Mouse (Mus musculus) limb, embryonic 15.5 days (tissue): ENCODE data around the gene Cpxm1. TPM values are rescaled to one million over a fixed set of nuclear protein-coding genes. Genes with fewer than 3 reads are reported as not detected.

ENCODE experiments used
- ATAC-seq: fragments of 200-750 bp; cut with Nextera tagmentation; 2 replicates; pipeline ENCODE4 v1.8.0; 2017; ENCODE audit warnings: low read depth, moderate TSS enrichment; ENCODE audit not compliant: insufficient number of reproducible peaks, low FRiP score, low TSS enrichment
- H3K27ac ChIP-seq: fragments of 300-500 bp; sonication (generic); 2 replicates; pipeline ENCODE4 v1.5.1; 2015; ENCODE audit warnings: moderate library complexity, mild to moderate bottlenecking, inconsistent platforms
- H3K27me3 ChIP-seq: fragments of 300-500 bp; sonication (generic); 2 replicates; pipeline ENCODE4 v1.6.1; 2015; ENCODE audit warnings: inconsistent platforms
- H3K36me3 ChIP-seq: fragments of 300-500 bp; sonication (generic); 2 replicates; pipeline ENCODE4 v1.6.1; 2015; ENCODE audit warnings: inconsistent platforms
- H3K4me1 ChIP-seq: fragments of 300-500 bp; sonication (generic); 2 replicates; pipeline ENCODE4 v1.6.1; 2015; ENCODE audit warnings: inconsistent platforms
- H3K4me2 ChIP-seq: fragments of 300-500 bp; sonication (generic); 2 replicates; pipeline ENCODE4 v1.6.1; 2015; ENCODE audit warnings: mild to moderate bottlenecking, inconsistent platforms
- H3K4me3 ChIP-seq: fragments of 300-500 bp; sonication (generic); 2 replicates; pipeline ENCODE4 v1.5.1; 2015; ENCODE audit warnings: mild to moderate bottlenecking, inconsistent platforms
- H3K9ac ChIP-seq: fragments of 300-500 bp; sonication (generic); 2 replicates; pipeline ENCODE4 v1.6.1; 2015; ENCODE audit warnings: inconsistent platforms
- H3K9me3 ChIP-seq: fragments of 300-500 bp; sonication (generic); 2 replicates; pipeline ENCODE4 v1.6.1; 2016; ENCODE audit warnings: inconsistent platforms
- WGBS: fragments of 180-500 bp; shearing (Covaris S2); methylation state at CpG from one replicate; pipeline ENCODE4 v1.1.7; 2015; 5-methylcytosine and 5-hydroxymethylcytosine counted together
- polyA plus RNA-seq: library from polyadenylated mRNA; unstranded; fragments of >200 nt; fragmentation: Nextera tagmentation; extraction: Ambion mirVana; gene quantifications from 2 replicates; pipeline ENCODE4 v1.2.1, GENCODE M21; 2015

Cpxm1 gene
- polyA plus RNA-seq, 1 experiment from 2014 or later, result 145 TPM

DNA sequence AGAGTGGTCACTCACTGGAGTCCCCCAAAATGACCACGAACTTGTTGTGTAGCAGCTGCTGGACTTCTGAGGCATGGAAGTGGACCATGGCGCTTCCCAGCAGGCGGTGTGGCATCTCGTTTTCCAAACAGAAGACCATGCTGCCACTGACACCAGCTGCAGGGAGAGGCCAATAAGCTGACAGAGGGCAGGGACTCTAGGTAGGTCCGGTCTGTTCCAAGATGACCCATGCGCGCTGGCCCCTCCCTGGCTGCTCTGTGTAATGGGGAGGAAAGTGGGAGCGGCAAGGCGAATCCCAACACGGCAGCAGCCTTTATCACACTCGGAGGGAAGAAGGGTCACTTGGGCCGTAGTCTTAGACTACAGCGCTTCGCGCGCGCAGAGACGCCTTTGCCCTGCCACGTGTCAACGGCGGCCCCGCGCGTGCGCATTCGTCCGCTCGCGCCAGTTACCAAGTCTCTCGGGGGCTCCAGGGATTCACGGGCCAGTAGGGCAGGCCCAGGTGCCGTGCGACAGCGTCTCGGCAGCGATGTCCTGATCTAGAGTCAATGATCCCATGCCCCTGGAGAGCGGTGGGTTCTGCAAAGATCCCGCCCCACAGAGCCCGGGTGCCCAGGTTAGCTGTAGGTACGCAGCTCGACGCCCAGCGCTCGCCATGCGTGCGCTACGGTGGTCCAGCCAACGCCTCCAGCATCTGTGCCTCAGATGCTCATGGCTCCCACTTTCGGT lies 26.2 kb upstream of the Cpxm1 start:
- 13% methylated on average over 49 of the region's 49 CpGs for WGBS

DNA sequence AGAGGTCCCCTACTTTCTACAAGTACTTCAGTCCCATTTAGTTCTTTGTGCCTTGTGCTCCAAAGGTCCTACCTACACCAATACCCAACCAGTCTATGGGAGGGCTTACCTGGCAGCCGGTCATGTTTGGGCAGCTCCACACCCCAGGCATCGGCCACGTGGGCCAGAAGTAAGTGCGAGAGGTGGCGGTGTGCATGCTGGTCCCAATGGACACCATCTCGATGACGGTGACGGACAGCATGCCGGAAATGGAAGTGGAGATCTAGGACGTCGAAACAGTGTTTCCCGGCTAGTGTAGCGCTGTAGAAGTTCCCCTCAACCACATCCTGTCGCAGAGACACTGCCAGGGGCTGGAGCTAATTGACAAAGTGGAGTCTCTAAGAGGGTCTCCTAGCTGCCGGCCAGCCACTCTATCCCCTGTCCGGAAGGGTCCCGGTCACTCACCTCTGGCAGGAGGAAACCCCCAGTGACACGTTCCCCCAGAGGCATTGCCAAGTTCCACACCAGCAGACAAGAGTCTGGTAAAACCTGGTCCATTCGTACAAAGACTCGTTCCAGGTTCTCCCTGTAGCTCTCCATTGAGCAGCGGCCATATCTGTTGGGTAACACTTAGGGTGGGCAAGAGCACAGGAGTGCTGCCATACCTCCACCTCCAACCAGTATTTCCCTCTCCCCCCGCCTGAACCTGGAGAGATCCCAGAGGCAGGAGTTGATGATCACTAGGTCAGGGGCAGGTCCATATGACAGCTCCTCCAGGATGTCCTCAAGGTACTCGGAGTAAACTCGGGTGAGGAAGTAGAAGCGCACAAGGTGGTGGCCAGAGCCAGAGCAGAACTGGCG lies 24.6 kb upstream of the Cpxm1 start:
- Histone ChIP-seq H3K4me3 (no peak overlapping the region), H3K27ac (no peak overlapping the region), H3K9ac (no peak overlapping the region), H3K36me3 (peaks cover 19% of the 10 kb centered on the region), H3K4me1 (peaks cover 35% of the 10 kb centered on the region), H3K4me2 (no peak overlapping the region), H3K9me3 (no peaks in the 10 kb centered on the region), H3K27me3 (no peaks in the 10 kb centered on the region)
- WGBS, result 96% methylated on average over 26 of the region's 26 CpGs
- no peak for ATAC-seq

More for the DNA sequence above, 26.2 kb upstream of the Cpxm1 start:
- peaks cover 17% of the 10 kb centered on the region for H3K36me3 ChIP-seq
- peak overlapping the region; percentile 85 for H3K4me3 ChIP-seq
- ATAC-seq, result peak; percentile 56
- no peaks in the 10 kb centered on the region for H3K9me3 ChIP-seq
- H3K4me2 ChIP-seq, result peak overlapping the region; percentile 93
- peaks cover 35% of the 10 kb centered on the region for H3K4me1 ChIP-seq
- H3K9ac ChIP-seq, result peak overlapping the region; percentile 74
- H3K27me3 ChIP-seq, result no peaks in the 10 kb centered on the region
- peak overlapping the region; percentile 95 for H3K27ac ChIP-seq

DNA sequence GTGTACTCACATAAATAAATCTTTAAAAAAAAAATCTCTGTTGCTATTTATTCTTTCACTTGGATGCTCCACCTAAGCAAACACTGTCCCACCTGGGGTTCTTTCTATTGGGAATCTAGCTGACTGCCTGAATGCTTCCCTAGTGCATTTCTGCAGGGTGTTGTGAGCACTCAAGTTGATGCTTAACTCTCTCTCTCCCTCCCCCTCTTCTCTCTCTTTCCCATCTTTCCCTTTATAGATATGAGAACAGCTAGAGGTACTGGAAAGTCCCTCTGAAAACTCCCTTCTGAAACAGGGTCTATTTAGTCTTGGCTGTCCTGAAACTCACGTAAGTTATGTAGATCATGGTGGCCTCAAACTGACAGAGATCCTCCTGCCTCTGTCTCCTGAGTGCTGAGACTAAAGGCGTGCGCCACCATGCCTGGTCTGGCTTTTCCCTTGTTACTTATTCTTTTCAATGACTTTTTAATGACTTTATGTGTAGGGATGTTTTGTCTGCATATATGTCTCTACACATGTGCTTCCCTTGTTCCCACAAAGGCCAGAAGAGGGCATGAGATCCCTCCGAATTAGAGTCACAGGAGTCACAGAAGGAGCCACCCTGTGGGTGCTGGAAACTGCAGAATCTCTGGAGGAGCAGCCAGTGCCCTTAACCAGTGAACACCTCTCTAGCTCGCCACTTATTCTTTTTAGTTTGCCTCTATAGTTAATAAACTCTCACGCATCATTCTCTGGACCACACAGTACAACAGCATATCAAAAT lies 16.9 kb upstream of the Cpxm1 start:
- no peak overlapping the region for H3K9ac ChIP-seq
- no peaks in the 10 kb centered on the region for H3K27me3 ChIP-seq
- H3K9me3 ChIP-seq, result no peaks in the 10 kb centered on the region
- H3K4me1 ChIP-seq, result peaks cover 11% of the 10 kb centered on the region
- no peak overlapping the region for H3K27ac ChIP-seq
- H3K4me2 ChIP-seq, result no peak overlapping the region
- WGBS, result 72% methylated on average over 6 of the region's 6 CpGs
- H3K4me3 ChIP-seq, result no peak overlapping the region
- ATAC-seq, result no peak
- H3K36me3 ChIP-seq, result peaks cover 9% of the 10 kb centered on the region

DNA sequence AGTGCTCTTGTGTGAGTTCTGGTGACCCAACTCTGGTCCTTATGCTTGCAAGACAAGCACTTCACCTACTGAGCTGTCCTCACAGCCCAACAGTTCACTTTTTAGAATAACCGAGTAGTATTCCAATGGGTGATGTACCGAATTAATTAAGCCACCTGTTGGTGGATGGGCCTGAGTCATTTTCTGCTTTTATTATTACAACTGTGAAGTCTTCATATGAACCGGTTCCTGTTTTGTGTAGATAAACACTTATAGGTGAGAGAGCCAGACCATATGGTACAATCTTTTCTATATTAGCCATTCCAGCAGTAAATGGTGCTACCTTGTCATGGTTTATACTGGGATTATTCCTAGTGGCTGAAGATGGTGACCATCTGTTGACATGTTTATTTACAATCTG lies 15.4 kb upstream of the Cpxm1 start:
- WGBS, result 81% methylated on average over 3 of the region's 3 CpGs
- no peak for ATAC-seq
- peaks cover 21% of the 10 kb centered on the region for H3K4me1 ChIP-seq
- no peaks in the 10 kb centered on the region for H3K27me3 ChIP-seq
- no peak overlapping the region for H3K4me2 ChIP-seq
- H3K4me3 ChIP-seq, result no peak overlapping the region
- no peak overlapping the region for H3K9ac ChIP-seq
- H3K27ac ChIP-seq, result peak overlapping the region; percentile 67; the same call in 1 of the 2 replicates
- H3K9me3 ChIP-seq, result no peaks in the 10 kb centered on the region
- no peaks in the 10 kb centered on the region for H3K36me3 ChIP-seq

DNA sequence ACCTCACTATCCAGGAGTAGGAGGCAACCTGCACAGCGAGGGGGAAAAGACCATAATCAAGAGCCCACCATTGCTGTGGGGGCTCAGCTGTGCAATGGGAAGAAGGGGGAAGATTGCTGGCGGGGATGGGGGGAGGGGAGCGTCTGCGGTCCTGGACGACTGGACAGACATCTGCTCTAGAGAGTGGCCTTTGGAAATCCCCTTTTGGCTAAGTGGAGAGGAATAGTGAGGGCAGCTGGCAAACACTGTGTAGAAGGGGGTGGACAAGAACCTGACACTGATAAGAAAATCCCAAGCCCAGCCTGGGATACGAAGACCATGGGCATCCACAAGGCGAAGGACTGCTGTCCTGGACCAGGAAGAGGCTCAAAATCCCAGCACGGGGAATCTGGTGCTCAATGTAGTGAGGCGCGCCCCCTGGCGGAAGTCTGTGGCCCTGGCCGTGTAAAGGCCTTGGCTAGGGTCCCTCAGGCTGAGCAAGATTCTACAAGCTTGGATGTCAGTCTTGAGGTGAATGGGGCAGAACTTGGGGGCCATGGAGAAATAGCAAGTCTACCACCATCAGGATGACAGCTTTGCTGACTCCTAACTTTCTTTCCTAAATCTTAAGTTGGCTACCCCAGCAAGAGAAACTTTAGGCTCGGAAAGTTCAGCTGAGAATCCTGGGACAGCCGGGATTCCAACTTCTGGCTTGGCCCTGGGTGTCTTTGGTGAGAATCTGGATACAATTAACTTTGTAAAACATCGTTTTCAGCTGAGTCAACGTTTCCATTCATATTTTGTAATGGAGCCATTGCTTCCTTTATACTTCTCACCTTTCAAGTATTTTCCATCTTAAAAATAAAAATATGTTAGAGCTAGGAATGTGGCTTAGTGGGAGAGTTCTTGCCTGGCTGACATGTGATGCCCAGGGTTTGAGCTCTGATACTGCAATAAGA lies 14.5 kb upstream of the Cpxm1 start:
- Histone ChIP-seq H3K4me1 (peaks cover 24% of the 10 kb centered on the region), H3K36me3 (no peaks in the 10 kb centered on the region), H3K27ac (peak overlapping the region; percentile 67), H3K4me2 (no peak overlapping the region), H3K9me3 (no peaks in the 10 kb centered on the region), H3K9ac (no peak overlapping the region), H3K4me3 (no peak overlapping the region), H3K27me3 (no peaks in the 10 kb centered on the region)
- WGBS, result 34% methylated on average over 16 of the region's 16 CpGs
- ATAC-seq, result peak; percentile 58; the same call in 1 of the 2 replicates

DNA sequence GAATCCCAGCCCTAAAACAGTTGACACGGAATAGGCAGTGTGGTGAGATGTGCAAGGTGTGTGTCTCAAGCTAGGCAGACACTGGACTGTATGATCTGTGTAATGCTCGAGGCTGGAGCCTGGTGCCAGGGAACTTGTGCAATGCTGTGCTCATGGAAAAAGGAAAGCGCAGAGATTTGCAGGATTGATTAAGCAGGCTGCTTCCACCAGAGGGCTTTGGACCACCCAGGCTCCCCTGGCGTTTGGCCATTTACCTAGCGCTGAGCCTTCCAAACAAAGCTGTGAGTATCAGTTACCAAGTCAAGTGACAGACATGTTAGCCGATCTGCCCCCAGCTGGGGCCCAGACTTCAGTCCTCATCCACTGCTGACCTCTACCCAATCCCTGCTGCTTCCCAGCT lies 10.8 kb upstream of the Cpxm1 start:
- Histone ChIP-seq H3K4me1 (peaks cover 27% of the 10 kb centered on the region), H3K9me3 (no peaks in the 10 kb centered on the region), H3K36me3 (no peaks in the 10 kb centered on the region), H3K4me3 (no peak overlapping the region), H3K9ac (no peak overlapping the region), H3K4me2 (no peak overlapping the region), H3K27ac (peak overlapping the region; percentile 67), H3K27me3 (no peaks in the 10 kb centered on the region)
- 11% methylated on average over 6 of the region's 6 CpGs for WGBS
- peak; percentile 35; the same call in 1 of the 2 replicates for ATAC-seq

DNA sequence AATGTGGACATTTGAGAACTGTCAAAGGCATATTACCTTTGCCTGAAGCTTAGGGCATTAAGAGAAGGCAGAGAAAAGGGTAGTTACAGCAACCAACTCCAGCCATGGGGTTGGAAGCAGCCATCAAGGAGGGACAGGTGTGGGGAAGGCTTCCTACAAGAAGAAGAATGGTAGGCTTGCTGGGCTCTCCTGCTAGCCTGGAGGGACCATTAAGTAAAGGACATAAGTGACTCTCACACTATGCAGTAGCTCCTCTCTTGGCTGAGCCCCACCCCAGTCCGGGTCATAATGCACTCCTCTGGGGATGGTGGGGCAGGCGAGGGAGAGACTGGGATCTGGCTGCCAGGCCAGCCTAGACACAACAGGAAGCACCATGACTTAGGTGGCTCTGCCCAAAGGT lies 8.8 kb upstream of the Cpxm1 start, which contains the start of gene Tmem239:
Tmem239 (plus strand) TSS at position 301 of the 400 bp plus-strand sequence.
- Histone ChIP-seq H3K36me3 (no peaks in the 10 kb centered on the region), H3K4me3 (no peak within 1 kb of the TSS), H3K4me2 (no peak within 1 kb of the TSS), H3K4me1 (peaks cover 20% of the 10 kb centered on the region), H3K9me3 (no peaks in the 10 kb centered on the region), H3K9ac (no peak within 1 kb of the TSS), H3K27me3 (no peaks in the 10 kb centered on the region), H3K27ac (no peak within 1 kb of the TSS)
- no peak for ATAC-seq
- WGBS, result 84% methylated on average over 2 of the region's 2 CpGs

DNA sequence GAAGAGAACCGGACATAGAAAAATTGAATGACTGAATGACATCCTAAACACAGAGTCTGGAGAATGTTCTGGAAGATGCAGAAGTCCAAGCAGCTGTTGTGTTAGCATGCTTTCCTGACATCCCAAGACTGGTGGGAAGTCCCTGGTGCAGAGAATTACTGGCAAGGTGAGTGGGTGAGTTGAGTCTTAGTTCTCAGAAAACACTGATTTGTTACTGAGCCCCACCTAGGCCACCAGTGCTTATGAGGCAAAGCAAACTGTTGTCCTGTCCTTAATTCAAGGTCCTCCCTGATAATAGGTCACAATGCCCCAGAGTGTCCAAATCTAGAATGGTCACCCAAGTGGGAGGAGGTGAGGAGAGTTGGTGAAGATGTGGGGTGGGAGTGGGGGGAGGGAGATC lies 7.6 kb upstream of the Cpxm1 start, which contains the start of the genes Gm28372 and 1700020A23Rik:
Gm28372 (plus strand) TSS at position 301 of the 400 bp plus-strand sequence.
1700020A23Rik (plus strand) TSS at position 321 of the 400 bp plus-strand sequence.
- no peak within 1 kb of the TSS for H3K27ac ChIP-seq
- H3K4me1 ChIP-seq, result peaks cover 20% of the 10 kb centered on the region
- H3K4me2 ChIP-seq, result no peak within 1 kb of the TSS
- no peak within 1 kb of the TSS for H3K4me3 ChIP-seq
- no peaks in the 10 kb centered on the region for H3K9me3 ChIP-seq
- H3K9ac ChIP-seq, result no peak within 1 kb of the TSS
- no peak for ATAC-seq
- no peaks in the 10 kb centered on the region for H3K27me3 ChIP-seq
- WGBS, result 94% methylated on average over 1 of the region's 1 CpGs
- no peaks in the 10 kb centered on the region for H3K36me3 ChIP-seq

DNA sequence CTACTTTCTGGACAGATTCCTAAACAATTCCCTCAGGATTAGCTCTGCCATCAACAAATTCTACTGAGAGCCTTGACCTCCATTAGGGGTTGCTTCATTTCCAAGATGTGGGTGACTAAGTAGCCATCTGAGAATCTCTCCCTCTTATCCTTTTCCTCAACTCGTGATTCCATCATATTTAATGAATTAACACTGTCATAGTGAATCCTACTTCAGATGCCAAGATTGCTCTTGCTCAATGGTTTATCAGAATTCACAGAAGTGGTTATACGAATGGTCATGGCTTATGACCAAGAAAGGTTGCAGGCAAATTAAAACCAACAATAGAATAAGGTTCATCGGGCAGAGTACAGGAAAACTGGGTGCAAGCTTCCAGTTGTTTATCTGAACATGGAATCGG lies 4.5 kb upstream of the Cpxm1 start:
- WGBS, result 80% methylated on average over 4 of the region's 4 CpGs
- Histone ChIP-seq H3K4me3 (no peak overlapping the region), H3K27ac (no peak overlapping the region), H3K27me3 (no peaks in the 10 kb centered on the region), H3K9me3 (no peaks in the 10 kb centered on the region), H3K9ac (no peak overlapping the region), H3K36me3 (no peaks in the 10 kb centered on the region), H3K4me2 (no peak overlapping the region), H3K4me1 (peaks cover 20% of the 10 kb centered on the region)
- no peak for ATAC-seq

DNA sequence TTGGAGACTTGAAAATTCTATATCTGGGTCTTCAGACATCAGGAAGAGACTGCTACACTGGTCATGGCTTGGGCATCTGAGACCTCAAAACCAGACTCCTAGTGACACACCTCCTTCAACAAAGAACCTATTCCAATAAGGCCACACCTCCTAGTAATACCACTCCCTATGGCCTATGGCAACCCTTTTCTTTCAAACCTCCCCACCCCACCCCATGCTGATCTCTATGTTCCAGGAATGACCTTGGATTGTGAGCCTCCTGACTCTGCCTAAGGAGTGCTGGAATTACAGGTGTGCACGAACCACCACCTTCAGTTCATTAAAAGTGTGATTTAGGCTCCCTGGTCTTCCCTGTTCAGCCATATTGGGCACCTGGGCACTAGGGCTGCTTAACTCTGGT lies 2.7 kb upstream of the Cpxm1 start:
- Histone ChIP-seq H3K4me3 (no peak overlapping the region), H3K27me3 (no peaks in the 10 kb centered on the region), H3K9me3 (no peaks in the 10 kb centered on the region), H3K9ac (no peak overlapping the region), H3K4me2 (no peak overlapping the region), H3K4me1 (peaks cover 27% of the 10 kb centered on the region), H3K27ac (no peak overlapping the region), H3K36me3 (peaks cover 7% of the 10 kb centered on the region)
- 86% methylated on average over 1 of the region's 1 CpGs for WGBS
- ATAC-seq, result no peak

DNA sequence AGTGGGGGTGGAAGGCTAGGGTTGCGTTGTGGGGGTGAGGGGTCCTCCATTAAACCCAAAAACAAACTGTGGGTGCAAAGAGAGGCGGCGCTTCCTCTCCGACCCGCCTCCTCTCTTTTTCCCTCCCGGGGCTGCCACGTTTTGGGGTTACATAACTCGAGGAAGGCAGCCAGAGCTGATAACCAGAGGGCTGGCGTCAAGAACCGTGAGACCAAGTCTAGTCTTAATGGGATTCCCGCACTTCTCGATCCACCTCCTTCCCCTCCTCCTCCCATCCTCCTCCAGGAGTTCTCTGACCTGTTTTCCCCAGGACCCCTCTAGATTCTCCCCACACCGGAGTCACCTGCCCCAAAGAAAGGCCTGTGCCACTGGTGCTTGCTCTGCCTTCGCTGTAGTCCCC lies 717 bp upstream of the Cpxm1 start:
- H3K9me3 ChIP-seq, result no peaks in the 10 kb centered on the region
- 11% methylated on average over 14 of the region's 14 CpGs for WGBS
- peak overlapping the region; percentile 72 for H3K4me3 ChIP-seq
- peaks cover 26% of the 10 kb centered on the region for H3K36me3 ChIP-seq
- H3K4me2 ChIP-seq, result peak overlapping the region; percentile 92
- H3K27ac ChIP-seq, result peak overlapping the region; percentile 90
- H3K27me3 ChIP-seq, result no peaks in the 10 kb centered on the region
- H3K9ac ChIP-seq, result peak overlapping the region; percentile 75
- ATAC-seq, result no peak
- H3K4me1 ChIP-seq, result peaks cover 27% of the 10 kb centered on the region
